Comparison of ENCODE assay signal across 8 mouse cellular contexts in the genomic region with DNA sequence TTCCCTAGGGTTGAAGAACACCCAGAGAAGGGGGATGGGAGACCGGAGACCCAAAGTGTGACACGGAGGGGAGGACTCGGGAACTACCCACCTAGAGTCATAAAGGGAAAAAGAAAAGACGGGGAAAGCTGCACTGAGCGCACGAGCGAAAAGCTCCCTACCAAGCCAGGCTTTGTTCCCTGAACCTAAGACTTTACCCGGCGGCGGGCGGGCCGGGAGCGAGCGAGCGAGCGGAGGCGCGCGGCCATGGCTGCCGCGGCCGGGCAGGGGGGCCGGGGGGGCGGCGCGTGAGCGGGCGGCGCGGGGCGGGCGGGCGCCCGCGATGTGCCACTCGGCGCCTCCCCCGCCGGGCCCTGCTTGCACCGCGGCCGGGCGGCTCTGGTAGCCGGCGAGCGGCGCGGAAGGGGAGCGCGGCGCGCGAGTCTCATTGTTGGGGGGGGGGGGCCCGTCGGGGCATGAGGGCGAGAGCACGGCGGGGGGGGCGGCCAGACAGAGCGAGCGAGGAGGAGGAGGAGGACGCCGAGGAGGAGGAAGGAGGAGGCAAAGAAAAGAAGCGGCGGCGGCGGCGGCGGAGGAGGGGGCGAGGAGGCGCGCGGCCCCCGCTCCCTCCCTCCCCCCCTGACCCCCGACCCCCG. TPM values are rescaled to one million over a fixed set of nuclear protein-coding genes. Genes with fewer than 3 reads are reported as not detected.
DNase-seq lines count a peak whose midpoint lies in the region; ATAC-seq lines count a peak whose summit lies in the region.

A gene (plus strand): TSS at position 522 of the 635 bp plus-strand sequence.

- peak within 1 kb of the TSS; percentile 93 for H3K4me3 ChIP-seq in hindbrain, embryonic 11.5 days (ENCODE audit: low read depth, low read length)

- peaks cover 18% of the 10 kb centered on the region for H3K27me3 ChIP-seq in hindbrain, embryonic 11.5 days (ENCODE audit: control insufficient read depth, insufficient read depth, low read length)

- ATAC-seq in hindbrain, embryonic 11.5 days (ENCODE audit: low FRiP score) = peak; percentile 58; the same call in 1 of the 2 replicates

- peak within 1 kb of the TSS; percentile 90 for H3K27ac ChIP-seq in hindbrain, embryonic 11.5 days (ENCODE audit: low read depth, low read length)

- no peaks in the 10 kb centered on the region for H3K9me3 ChIP-seq in hindbrain, embryonic 11.5 days (ENCODE audit: control insufficient read depth, low read length)

- peaks cover 4% of the 10 kb centered on the region; the same call in 1 of the 2 replicates for H3K36me3 ChIP-seq in hindbrain, embryonic 11.5 days (ENCODE audit: control insufficient read depth, insufficient read depth, low read length)

- peak; percentile 87 for DNase-seq in MN1 (ENCODE audit: low spot score)
- peak; percentile 68 for DNase-seq in cerebellum, adult 11 months
- peak; percentile 76 for DNase-seq in forelimb bud, embryonic 11.5 days (ENCODE audit: low read depth, low spot score)
- peak; percentile 88 for DNase-seq in hindbrain, embryonic 11.5 days (ENCODE audit: low spot score)
- peak; percentile 69 to 79 for DNase-seq in layer of hippocampus, postnatal 10 days (ENCODE audit: low spot score in 2 of 2)
- peak; percentile 80 for DNase-seq in lung, postnatal 14 days
- DNase-seq in retina, postnatal 7 days (ENCODE audit: low read depth, low spot score) = peak; percentile 79
- DNase-seq in urinary bladder, postnatal 25 days (ENCODE audit: low spot score) = peak; percentile 64

- peak within 1 kb of the TSS; percentile 91 for H3K4me2 ChIP-seq in hindbrain, embryonic 11.5 days (replicated peaks; ENCODE audit: low read depth, low read length)

- peaks cover 17% of the 10 kb centered on the region for H3K4me1 ChIP-seq in hindbrain, embryonic 11.5 days (replicated peaks; ENCODE audit: control insufficient read depth, insufficient read depth, low read length)

- peak within 1 kb of the TSS; percentile 89 for H3K9ac ChIP-seq in hindbrain, embryonic 11.5 days (ENCODE audit: low read depth, low read length)

- WGBS in hindbrain, embryonic 11.5 days = 1% methylated on average over 20 of the region's 76 CpGs

RNA-seq across cellular contexts. Expression of the gene that starts here (rescaled TPM):
- polyA plus RNA-seq in hindbrain, embryonic 11.5 days (2014; fragmentation: Nextera tagmentation; extraction: Ambion mirVana) = 4.1 and 4.2 TPM in 2 replicates
- 10 to 100 TPM; 50.5 to 55.5 TPM for total RNA-seq in layer of hippocampus, postnatal 10 days (2021)

Comparison
In these comparisons a context has a peak if more than half of its experiments do, and no peak if none do; other contexts are left out.
1. Peak in every context shown above with its lines: DNase-seq, ATAC-seq, H3K4me3 ChIP-seq and H3K27ac ChIP-seq.